Mouse (Mus musculus) heart, embryonic 12.5 days (tissue): ENCODE measurements around the gene Ppp2r3a. TPM values are rescaled to one million over a fixed set of nuclear protein-coding genes. Genes with fewer than 3 reads are reported as not detected.

ENCODE experiments used
- ATAC-seq: fragments of 200-750 bp; cut with Nextera tagmentation; 2 replicates; pipeline ENCODE4 v1.8.0; 2017; ENCODE audit warnings: moderate TSS enrichment, moderate library complexity; ENCODE audit not compliant: insufficient number of reproducible peaks, low FRiP score
- H3K27ac ChIP-seq: fragments of 300-500 bp; sonication (generic); 2 replicates; pipeline ENCODE4 v1.5.1; 2016; ENCODE audit warnings: mild to moderate bottlenecking, moderate library complexity; ENCODE audit not compliant: poor library complexity, severe bottlenecking
- H3K27me3 ChIP-seq: fragments of 300-500 bp; sonication (generic); replicated peaks from 2 replicates; pipeline ENCODE4 v1.6.1; 2016; ENCODE audit warnings: mild to moderate bottlenecking, moderate library complexity
- H3K36me3 ChIP-seq: fragments of 300-500 bp; sonication (generic); 2 replicates; pipeline ENCODE4 v1.6.1; 2016; ENCODE audit warnings: mild to moderate bottlenecking, moderate library complexity
- H3K4me1 ChIP-seq: fragments of 300-500 bp; sonication (generic); replicated peaks from 2 replicates; pipeline ENCODE4 v1.6.1; 2016; ENCODE audit warnings: mild to moderate bottlenecking
- H3K4me2 ChIP-seq: fragments of 300-500 bp; sonication (generic); 2 replicates; pipeline ENCODE4 v1.6.1; 2016; ENCODE audit warnings: mild to moderate bottlenecking, moderate library complexity
- H3K4me3 ChIP-seq: fragments of 300-500 bp; sonication (generic); 2 replicates; pipeline ENCODE4 v1.5.1; 2016; ENCODE audit warnings: mild to moderate bottlenecking
- H3K9ac ChIP-seq: fragments of 300-500 bp; sonication (generic); 2 replicates; pipeline ENCODE4 v1.6.1; 2016; ENCODE audit warnings: mild to moderate bottlenecking, moderate library complexity
- H3K9me3 ChIP-seq: fragments of 300-500 bp; sonication (generic); replicated peaks from 2 replicates; pipeline ENCODE4 v1.6.1; 2016; ENCODE audit warnings: mild to moderate bottlenecking, moderate library complexity
- WGBS: fragments of 180-500 bp; shearing (Covaris S2); methylation state at CpG from one replicate; pipeline ENCODE4 v1.1.7; 2016; 5-methylcytosine and 5-hydroxymethylcytosine counted together
- polyA plus RNA-seq: library from polyadenylated mRNA; unstranded; fragments of >200 nt; fragmentation: Nextera tagmentation; extraction: Ambion mirVana; gene quantifications from 2 replicates; pipeline ENCODE4 v1.2.1, GENCODE M21; 2016

Gene Ppp2r3a
- polyA plus RNA-seq, 1 experiment from 2014 or later = 80.5 TPM

DNA sequence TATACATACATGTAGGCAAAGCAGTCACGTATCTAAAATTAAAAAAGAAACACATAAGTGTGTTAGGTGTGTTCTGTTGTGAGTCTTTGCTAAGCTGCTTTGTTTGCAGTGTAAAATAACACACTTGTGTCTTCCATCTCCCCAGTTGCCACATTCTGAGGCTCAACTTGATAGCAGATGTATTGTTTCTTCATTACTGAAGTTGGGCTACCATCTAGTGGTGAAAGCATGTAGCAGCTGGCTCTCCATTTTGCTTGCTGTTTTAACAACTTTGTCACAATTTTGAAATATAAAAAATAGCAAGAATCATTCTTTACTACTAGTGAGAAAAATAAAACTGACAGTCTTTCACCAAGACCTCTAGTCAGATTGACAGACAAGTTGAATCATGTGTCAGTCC lies 92.2 kb downstream of the Ppp2r3a start:
- Histone ChIP-seq H3K9me3 (no peaks in the 10 kb centered on the region), H3K36me3 (peaks cover 16% of the 10 kb centered on the region), H3K27ac (no peak overlapping the region), H3K27me3 (no peaks in the 10 kb centered on the region), H3K9ac (no peak overlapping the region), H3K4me1 (no peaks in the 10 kb centered on the region), H3K4me2 (no peak overlapping the region), H3K4me3 (no peak overlapping the region)
- ATAC-seq = no peak
- 90% methylated on average over 1 of the region's 1 CpGs for WGBS

DNA sequence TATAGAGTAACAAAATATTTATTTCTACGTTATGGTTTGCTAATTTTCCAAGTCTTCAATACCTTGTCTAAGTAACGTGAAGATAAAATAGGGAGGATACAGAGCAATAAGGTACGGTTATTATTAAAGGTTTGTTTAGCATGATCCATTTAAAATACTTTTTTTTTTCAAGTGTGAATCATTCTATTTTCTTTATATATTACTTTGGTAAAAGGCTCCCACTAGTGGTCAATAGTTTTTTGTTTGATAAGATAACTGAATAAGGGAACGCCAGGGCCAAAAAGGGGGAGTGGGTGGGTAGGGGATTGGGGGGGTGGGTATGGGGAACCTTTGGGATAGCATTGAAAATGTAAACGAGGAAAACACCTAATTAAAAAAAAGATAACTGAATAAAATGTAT lies 98.7 kb downstream of the Ppp2r3a start:
- Histone ChIP-seq H3K27ac (no peak overlapping the region), H3K9me3 (no peaks in the 10 kb centered on the region), H3K9ac (no peak overlapping the region), H3K4me1 (no peaks in the 10 kb centered on the region), H3K27me3 (no peaks in the 10 kb centered on the region), H3K36me3 (peaks cover 32% of the 10 kb centered on the region), H3K4me3 (no peak overlapping the region), H3K4me2 (no peak overlapping the region)
- ATAC-seq = no peak
- WGBS = 74% methylated on average over 5 of the region's 5 CpGs

DNA sequence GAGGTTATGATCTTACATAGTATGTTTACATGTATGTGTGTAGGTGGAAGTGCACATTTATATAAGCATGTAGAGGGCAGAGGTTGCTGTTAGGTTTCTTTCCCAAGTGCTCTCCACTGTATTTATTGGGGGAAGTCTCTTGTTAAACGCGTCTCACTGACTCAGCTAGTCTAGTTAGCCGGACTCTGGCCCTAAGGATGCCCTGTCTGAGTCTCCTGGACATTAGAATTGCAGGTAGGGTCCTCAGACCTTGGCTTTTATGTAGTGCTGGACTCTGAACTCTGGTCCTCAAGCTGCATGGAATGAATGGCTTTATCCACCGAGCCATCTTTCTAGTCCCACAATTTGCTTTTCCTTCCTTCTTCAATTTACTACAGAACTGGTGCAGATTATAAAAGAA lies 108.0 kb downstream of the Ppp2r3a start:
- Histone ChIP-seq H3K36me3 (peaks cover 58% of the 10 kb centered on the region), H3K27me3 (no peaks in the 10 kb centered on the region), H3K27ac (no peak overlapping the region), H3K9me3 (no peaks in the 10 kb centered on the region), H3K9ac (no peak overlapping the region), H3K4me3 (no peak overlapping the region), H3K4me2 (no peak overlapping the region), H3K4me1 (no peaks in the 10 kb centered on the region)
- ATAC-seq = no peak
- 82% methylated on average over 4 of the region's 4 CpGs for WGBS

DNA sequence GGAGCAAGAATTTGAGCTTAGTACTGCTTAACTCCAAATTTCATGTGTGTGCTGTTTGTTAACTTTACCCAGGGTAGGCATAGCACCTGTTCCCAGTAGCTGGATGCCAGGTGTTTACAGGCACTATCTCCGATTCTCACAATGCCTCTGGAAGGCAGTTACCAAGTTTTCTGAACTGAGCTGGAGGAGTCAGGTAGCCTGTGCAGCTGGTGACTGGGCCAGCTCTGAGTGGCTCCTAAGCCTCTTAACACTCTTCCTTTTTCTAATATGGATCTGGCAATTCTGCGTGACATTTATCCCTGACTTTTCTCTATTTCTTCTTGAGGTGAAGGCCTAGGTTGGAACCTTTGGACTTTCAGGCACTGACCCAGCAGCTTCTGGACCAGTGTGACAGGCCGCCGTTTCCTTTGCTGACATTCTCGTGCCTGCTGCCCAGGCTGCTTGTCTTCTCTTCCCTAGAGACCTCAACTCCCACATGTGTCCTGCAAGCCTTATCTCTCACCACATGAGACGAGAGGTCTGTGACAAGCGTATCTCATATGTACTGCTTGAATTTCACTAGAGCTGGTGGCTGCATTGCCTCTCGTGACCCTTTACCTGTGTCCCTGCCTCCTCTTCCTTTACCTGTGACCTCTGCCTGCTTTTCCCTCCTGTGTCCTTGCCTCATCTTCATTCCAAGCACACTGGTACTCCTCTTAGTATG lies 137.3 kb downstream of the Ppp2r3a start:
- H3K9me3 ChIP-seq = no peaks in the 10 kb centered on the region
- H3K4me3 ChIP-seq = no peak overlapping the region
- H3K27me3 ChIP-seq = no peaks in the 10 kb centered on the region
- WGBS = 48% methylated on average over 8 of the region's 8 CpGs
- no peak for ATAC-seq
- peak overlapping the region; percentile 24; the same call in 1 of the 2 replicates for H3K27ac ChIP-seq
- peaks cover 35% of the 10 kb centered on the region for H3K4me1 ChIP-seq
- no peak overlapping the region for H3K4me2 ChIP-seq
- H3K9ac ChIP-seq = no peak overlapping the region
- peaks cover 41% of the 10 kb centered on the region for H3K36me3 ChIP-seq

DNA sequence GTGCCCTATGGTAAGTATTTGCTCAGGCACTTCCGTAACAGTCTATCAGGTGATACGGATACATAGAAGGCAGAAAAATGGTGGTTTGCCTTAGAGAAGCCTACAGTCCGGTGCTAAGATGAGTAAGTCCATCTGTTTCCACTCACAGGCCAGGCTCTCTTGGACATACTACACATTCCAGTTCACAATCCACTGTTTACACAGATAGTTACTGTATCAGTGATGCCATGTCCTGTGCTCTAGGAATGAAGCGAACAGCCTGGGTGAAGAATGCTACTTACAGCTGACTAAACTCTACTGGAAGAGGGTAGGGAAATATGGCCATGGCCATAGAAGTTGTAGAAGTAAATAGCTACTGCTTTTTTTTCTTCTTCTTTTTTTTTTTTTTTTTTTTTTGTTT lies 138.3 kb downstream of the Ppp2r3a start:
- Histone ChIP-seq H3K9me3 (no peaks in the 10 kb centered on the region), H3K4me1 (peaks cover 38% of the 10 kb centered on the region), H3K4me2 (no peak overlapping the region), H3K36me3 (peaks cover 46% of the 10 kb centered on the region), H3K27ac (no peak overlapping the region), H3K27me3 (no peaks in the 10 kb centered on the region), H3K4me3 (no peak overlapping the region), H3K9ac (no peak overlapping the region)
- no peak for ATAC-seq
- 64% methylated on average over 4 of the region's 4 CpGs for WGBS

DNA sequence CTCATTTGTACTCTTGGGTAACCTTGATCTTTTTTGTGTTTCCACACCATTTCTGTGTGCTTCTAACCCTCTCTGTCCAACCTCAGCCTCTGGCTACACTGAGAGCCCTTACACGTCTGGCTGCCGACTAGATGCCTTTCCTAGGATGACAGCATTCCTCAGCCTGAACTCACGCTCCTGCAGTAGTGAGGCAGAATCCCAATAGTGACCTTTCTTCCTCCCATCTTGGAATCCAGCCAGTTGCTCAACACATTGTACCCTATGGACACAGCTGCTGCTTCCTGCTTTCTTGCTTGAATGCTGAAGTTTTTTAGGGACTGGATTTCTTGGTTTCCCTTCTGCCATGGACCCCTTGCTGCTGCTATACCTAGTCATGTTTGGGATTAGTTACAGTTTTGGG lies 141.6 kb downstream of the Ppp2r3a start:
- Histone ChIP-seq H3K9ac (no peak overlapping the region), H3K4me3 (no peak overlapping the region), H3K9me3 (no peaks in the 10 kb centered on the region), H3K4me1 (peaks cover 44% of the 10 kb centered on the region), H3K36me3 (peaks cover 43% of the 10 kb centered on the region), H3K4me2 (no peak overlapping the region), H3K27me3 (no peaks in the 10 kb centered on the region), H3K27ac (peak overlapping the region; percentile 35)
- WGBS = 9% methylated on average over 3 of the region's 3 CpGs
- ATAC-seq = no peak

DNA sequence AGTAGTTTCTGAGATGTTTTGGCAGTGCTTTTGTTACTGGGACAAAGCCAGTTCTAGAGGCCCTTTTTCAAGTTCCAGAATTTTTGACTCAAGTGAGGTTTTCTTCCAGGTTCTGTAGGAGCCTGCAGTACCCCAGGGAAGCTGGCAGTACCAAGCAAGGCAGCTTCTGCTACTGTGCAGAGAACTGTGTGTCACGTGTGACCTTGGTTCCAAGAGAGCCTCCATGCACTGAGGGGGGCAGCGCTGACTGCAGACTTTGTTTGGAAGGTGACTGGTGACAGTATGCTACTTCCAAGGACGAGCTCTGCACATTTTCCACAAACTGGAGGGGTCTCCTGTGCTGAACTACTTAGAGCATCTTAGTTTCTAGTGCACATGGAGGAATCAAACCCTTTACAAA lies 144.2 kb downstream of the Ppp2r3a start:
- ATAC-seq = no peak
- H3K4me2 ChIP-seq = no peak overlapping the region
- WGBS = 39% methylated on average over 3 of the region's 3 CpGs
- no peaks in the 10 kb centered on the region for H3K27me3 ChIP-seq
- peaks cover 33% of the 10 kb centered on the region for H3K36me3 ChIP-seq
- H3K4me1 ChIP-seq = peaks cover 27% of the 10 kb centered on the region
- no peak overlapping the region for H3K4me3 ChIP-seq
- H3K27ac ChIP-seq = peak overlapping the region; percentile 33
- H3K9ac ChIP-seq = no peak overlapping the region
- no peaks in the 10 kb centered on the region for H3K9me3 ChIP-seq

DNA sequence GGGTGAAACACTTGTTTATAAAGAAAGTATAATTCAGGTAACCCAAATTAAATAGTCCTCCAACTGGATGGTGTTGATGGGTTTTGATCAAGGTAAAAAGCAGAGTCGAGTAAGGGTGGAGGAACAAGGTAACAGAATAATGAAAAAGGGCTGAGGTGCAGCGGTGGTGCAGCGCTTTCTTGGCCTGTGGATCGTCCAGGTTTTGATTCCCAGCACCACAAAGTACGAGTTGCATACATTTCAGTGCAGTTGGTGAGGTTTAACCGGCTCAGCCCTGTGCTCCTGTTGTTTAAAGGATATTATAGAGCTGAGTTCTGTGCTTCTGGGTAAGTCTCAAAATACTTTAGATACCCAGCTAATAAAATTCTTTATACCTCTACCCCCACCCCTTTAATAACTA lies 145.9 kb downstream of the Ppp2r3a start:
- Histone ChIP-seq H3K4me3 (no peak overlapping the region), H3K27ac (no peak overlapping the region), H3K4me1 (peaks cover 23% of the 10 kb centered on the region), H3K36me3 (peaks cover 41% of the 10 kb centered on the region), H3K27me3 (no peaks in the 10 kb centered on the region), H3K4me2 (no peak overlapping the region), H3K9ac (no peak overlapping the region), H3K9me3 (no peaks in the 10 kb centered on the region)
- 94% methylated on average over 6 of the region's 6 CpGs for WGBS
- ATAC-seq = no peak

GRCm38 (mm10) chr9:101104931-101105330 lies 146.7 kb downstream of the Ppp2r3a start:
- no peak for ATAC-seq
- H3K27me3 ChIP-seq = no peaks in the 10 kb centered on the region
- H3K27ac ChIP-seq = 0 out of 2 replicates have a peak overlapping the region, but pooled peaks have one; percentile 34
- no peak overlapping the region for H3K4me3 ChIP-seq
- H3K4me1 ChIP-seq = peaks cover 15% of the 10 kb centered on the region
- H3K9ac ChIP-seq = no peak overlapping the region
- no peak overlapping the region for H3K4me2 ChIP-seq
- no peaks in the 10 kb centered on the region for H3K9me3 ChIP-seq
- peaks cover 46% of the 10 kb centered on the region for H3K36me3 ChIP-seq
- WGBS = 69% methylated on average over 11 of the region's 11 CpGs

GRCm38 (mm10) chr9:101102288-101102687 lies 149.3 kb downstream of the Ppp2r3a start:
- Histone ChIP-seq H3K9me3 (peaks cover 3% of the 10 kb centered on the region; the same call in 1 of the 2 replicates), H3K4me2 (no peak overlapping the region), H3K27me3 (no peaks in the 10 kb centered on the region), H3K9ac (no peak overlapping the region), H3K4me3 (no peak overlapping the region), H3K4me1 (peaks cover 17% of the 10 kb centered on the region), H3K27ac (no peak overlapping the region), H3K36me3 (peaks cover 40% of the 10 kb centered on the region)
- no peak for ATAC-seq
- WGBS = 83% methylated on average over 3 of the region's 3 CpGs

GRCm38 (mm10) chr9:101101547-101101946 lies 150.0 kb downstream of the Ppp2r3a start:
- peaks cover 36% of the 10 kb centered on the region for H3K36me3 ChIP-seq
- no peak overlapping the region for H3K4me3 ChIP-seq
- peaks cover 3% of the 10 kb centered on the region; the same call in 1 of the 2 replicates for H3K9me3 ChIP-seq
- peaks cover 15% of the 10 kb centered on the region for H3K4me1 ChIP-seq
- ATAC-seq = no peak
- no peak overlapping the region for H3K27ac ChIP-seq
- H3K4me2 ChIP-seq = no peak overlapping the region
- H3K27me3 ChIP-seq = no peaks in the 10 kb centered on the region
- no peak overlapping the region for H3K9ac ChIP-seq
- 93% methylated on average over 8 of the region's 8 CpGs for WGBS

- 72% methylated on average over 3 of the region's 3 CpGs for WGBS
- H3K4me2 ChIP-seq = no peak overlapping the region
- H3K4me3 ChIP-seq = no peak overlapping the region
- ATAC-seq = no peak
- no peaks in the 10 kb centered on the region for H3K27me3 ChIP-seq
- H3K36me3 ChIP-seq = peaks cover 33% of the 10 kb centered on the region
- peaks cover 15% of the 10 kb centered on the region for H3K4me1 ChIP-seq
- no peak overlapping the region for H3K9ac ChIP-seq
- H3K27ac ChIP-seq = no peak overlapping the region
- peaks cover 3% of the 10 kb centered on the region; the same call in 1 of the 2 replicates for H3K9me3 ChIP-seq
These were observed 151.4 kb downstream of the Ppp2r3a start for GRCm38 (mm10) chr9:101100163-101100562.
